Mouse (Mus musculus) hindbrain, embryonic 12.5 days (tissue): ENCODE data around the gene Wfdc5. TPM values are rescaled to one million over a fixed set of nuclear protein-coding genes. Genes with fewer than 3 reads are reported as not detected.

ENCODE experiments used
- ATAC-seq: fragments of 200-750 bp; cut with Nextera tagmentation; 2 replicates; pipeline ENCODE4 v1.8.0; 2017; ENCODE audit warnings: moderate TSS enrichment; ENCODE audit not compliant: low FRiP score
- H3K27ac ChIP-seq: fragments of 300-500 bp; sonication (generic); 2 replicates; pipeline ENCODE4 v1.5.1; 2016; ENCODE audit warnings: mild to moderate bottlenecking
- H3K27me3 ChIP-seq: fragments of 300-500 bp; sonication (generic); 2 replicates; pipeline ENCODE4 v1.6.1; 2016; ENCODE audit warnings: mild to moderate bottlenecking
- H3K36me3 ChIP-seq: fragments of 300-500 bp; sonication (generic); 2 replicates; pipeline ENCODE4 v1.6.1; 2016; ENCODE audit warnings: mild to moderate bottlenecking
- H3K4me1 ChIP-seq: fragments of 300-500 bp; sonication (generic); 2 replicates; pipeline ENCODE4 v1.6.1; 2016
- H3K4me2 ChIP-seq: fragments of 300-500 bp; sonication (generic); replicated peaks from 2 replicates; pipeline ENCODE4 v1.6.1; 2016; ENCODE audit warnings: mild to moderate bottlenecking
- H3K4me3 ChIP-seq: fragments of 300-500 bp; sonication (generic); 2 replicates; pipeline ENCODE4 v1.5.1; 2016; ENCODE audit warnings: mild to moderate bottlenecking
- H3K9ac ChIP-seq: fragments of 300-500 bp; sonication (generic); 2 replicates; pipeline ENCODE4 v1.6.1; 2016; ENCODE audit warnings: mild to moderate bottlenecking, moderate library complexity
- H3K9me3 ChIP-seq: fragments of 300-500 bp; sonication (generic); replicated peaks from 2 replicates; pipeline ENCODE4 v1.6.1; 2016; ENCODE audit warnings: mild to moderate bottlenecking
- WGBS: fragments of 180-500 bp; shearing (Covaris S2); methylation state at CpG from one replicate; pipeline ENCODE4 v1.1.7; 2016; 5-methylcytosine and 5-hydroxymethylcytosine counted together
- polyA plus RNA-seq: library from polyadenylated mRNA; unstranded; fragments of >200 nt; fragmentation: Nextera tagmentation; extraction: Ambion mirVana; gene quantifications from 2 replicates; pipeline ENCODE4 v1.2.1, GENCODE M21; 2016

The Wfdc5 gene
- polyA plus RNA-seq, 1 experiment from 2014 or later, result not detected

DNA sequence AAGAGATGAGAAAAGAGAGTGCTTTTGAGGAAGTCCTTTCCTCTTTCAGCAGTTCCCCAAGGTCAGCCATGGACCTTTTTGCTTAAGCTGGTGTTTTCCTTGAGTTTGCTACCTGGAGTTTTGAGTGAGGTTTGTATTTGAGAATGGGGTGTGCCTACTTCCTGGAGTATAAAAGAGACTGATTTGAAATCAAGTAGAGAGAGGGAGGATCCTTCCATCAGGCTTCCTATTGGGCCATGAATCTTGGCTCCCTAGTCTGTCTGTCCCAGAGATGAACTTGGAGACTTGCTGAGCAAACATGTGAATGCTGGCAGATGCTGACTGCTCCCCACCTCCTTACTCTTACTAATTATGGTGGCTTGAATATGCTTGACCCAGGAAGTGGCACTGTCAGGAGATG is 9.7 kb upstream of the Wfdc5 start:
- H3K36me3 ChIP-seq, result no peaks in the 10 kb centered on the region
- H3K27ac ChIP-seq, result no peak overlapping the region
- no peak overlapping the region for H3K4me3 ChIP-seq
- ATAC-seq, result no peak
- no peaks in the 10 kb centered on the region for H3K27me3 ChIP-seq
- H3K9ac ChIP-seq, result no peak overlapping the region
- H3K4me1 ChIP-seq, result no peaks in the 10 kb centered on the region
- H3K9me3 ChIP-seq, result no peaks in the 10 kb centered on the region
- H3K4me2 ChIP-seq, result no peak overlapping the region

GRCm38 (mm10) chr2:164190576-164190975 is 8.0 kb upstream of the Wfdc5 start, which contains the start of gene Wfdc12:
Gene Wfdc12, minus strand, starts transcription at chr2:164190608.
- Histone ChIP-seq H3K27ac (no peak within 1 kb of the TSS), H3K4me2 (no peak within 1 kb of the TSS), H3K27me3 (no peaks in the 10 kb centered on the region), H3K9me3 (no peaks in the 10 kb centered on the region), H3K4me3 (no peak within 1 kb of the TSS), H3K4me1 (no peaks in the 10 kb centered on the region), H3K36me3 (no peaks in the 10 kb centered on the region), H3K9ac (no peak within 1 kb of the TSS)
- WGBS, result 86% methylated on average over 6 of the region's 6 CpGs
- ATAC-seq, result no peak

DNA sequence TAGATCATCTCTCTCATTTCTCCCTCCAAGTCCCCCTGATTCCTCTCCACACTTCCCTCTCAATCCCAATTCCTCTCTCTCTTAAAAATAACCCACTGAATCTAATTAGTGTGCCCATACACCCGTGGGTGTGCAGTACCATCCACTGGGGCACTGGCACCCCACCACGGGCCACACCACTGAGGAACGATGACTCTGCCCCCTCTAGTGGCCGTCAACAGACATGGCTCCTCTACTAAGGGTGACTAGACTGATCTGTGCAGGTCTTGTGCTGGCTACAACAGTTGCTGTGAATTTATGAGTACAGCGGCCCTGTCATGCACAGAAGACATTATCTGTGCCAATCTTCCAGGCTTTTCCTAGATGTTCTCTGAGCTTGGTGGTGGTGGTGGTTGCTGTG is 6.2 kb upstream of the Wfdc5 start:
- Histone ChIP-seq H3K4me1 (0 out of 2 replicates have a peak, but pooled peaks cover 4% of the 10 kb centered on the region), H3K36me3 (no peaks in the 10 kb centered on the region), H3K27ac (no peak overlapping the region), H3K9me3 (no peaks in the 10 kb centered on the region), H3K4me2 (no peak overlapping the region), H3K27me3 (no peaks in the 10 kb centered on the region), H3K9ac (no peak overlapping the region), H3K4me3 (no peak overlapping the region)
- ATAC-seq, result no peak
- WGBS, result 29% methylated on average over 5 of the region's 5 CpGs

DNA sequence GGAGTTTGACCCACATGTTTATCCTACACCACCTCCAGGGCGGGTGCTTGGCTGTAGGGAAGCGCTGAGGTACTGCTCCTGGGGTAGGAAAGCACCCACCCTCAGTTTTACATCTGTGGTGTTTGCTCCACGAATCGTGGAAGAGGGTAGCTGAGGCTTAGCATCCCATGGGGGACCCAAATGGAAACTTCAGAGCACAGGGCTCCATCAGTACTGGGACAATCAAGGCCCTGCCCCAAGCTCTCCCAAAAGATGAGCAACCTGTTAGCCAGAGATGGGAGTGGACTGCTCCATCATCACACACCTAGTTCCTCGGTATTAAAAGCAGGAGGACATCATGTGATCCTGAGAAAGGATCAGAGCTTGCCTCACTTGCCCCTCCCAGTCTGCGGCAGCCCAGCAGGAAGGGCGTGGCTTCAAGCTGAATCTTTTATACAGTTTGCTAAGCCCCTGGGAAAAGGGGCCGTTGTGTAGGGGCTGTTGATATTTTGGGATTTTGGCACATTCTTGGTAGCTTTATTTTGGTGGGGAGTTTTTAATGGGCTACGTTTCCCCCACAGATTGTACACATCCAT is 1.7 kb upstream of the Wfdc5 start:
- Histone ChIP-seq H3K4me3 (no peak overlapping the region), H3K4me1 (0 out of 2 replicates have a peak, but pooled peaks cover 4% of the 10 kb centered on the region), H3K27ac (no peak overlapping the region), H3K4me2 (no peak overlapping the region), H3K9me3 (no peaks in the 10 kb centered on the region), H3K36me3 (no peaks in the 10 kb centered on the region), H3K9ac (no peak overlapping the region), H3K27me3 (peaks cover 3% of the 10 kb centered on the region; the same call in 1 of the 2 replicates)
- ATAC-seq, result no peak
- 48% methylated on average over 9 of the region's 9 CpGs for WGBS

DNA sequence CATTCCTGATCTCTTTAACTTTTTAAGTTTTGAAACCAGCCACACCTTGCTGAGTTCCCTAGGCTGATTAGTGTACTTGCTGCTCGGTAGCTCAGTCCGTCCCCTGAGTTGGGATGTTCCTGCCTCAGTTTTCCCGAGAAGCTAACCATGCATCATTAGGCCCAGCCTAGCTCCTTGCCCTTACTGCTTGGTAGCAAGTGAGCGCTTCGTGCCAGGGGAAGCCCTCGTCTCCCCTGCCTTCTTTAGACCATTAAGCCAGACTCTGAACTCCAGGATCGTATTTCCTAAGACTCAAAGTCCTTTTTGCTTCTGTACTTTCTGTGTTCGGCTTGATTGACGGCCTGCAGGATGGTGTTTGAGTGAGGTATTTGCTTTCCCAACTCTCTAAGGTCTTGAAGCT is 798 bp upstream of the Wfdc5 start:
- Histone ChIP-seq H3K4me3 (no peak overlapping the region), H3K36me3 (no peaks in the 10 kb centered on the region), H3K9ac (no peak overlapping the region), H3K4me2 (no peak overlapping the region), H3K27me3 (peaks cover 4% of the 10 kb centered on the region; the same call in 1 of the 2 replicates), H3K4me1 (0 out of 2 replicates have a peak, but pooled peaks cover 4% of the 10 kb centered on the region), H3K9me3 (no peaks in the 10 kb centered on the region), H3K27ac (no peak overlapping the region)
- WGBS, result 74% methylated on average over 9 of the region's 9 CpGs
- ATAC-seq, result no peak

- no peak overlapping the region for H3K9ac ChIP-seq
- H3K4me3 ChIP-seq, result no peak overlapping the region
- ATAC-seq, result no peak
- no peaks in the 10 kb centered on the region for H3K9me3 ChIP-seq
- WGBS, result 88% methylated on average over 4 of the region's 4 CpGs
- peaks cover 4% of the 10 kb centered on the region; the same call in 1 of the 2 replicates for H3K27me3 ChIP-seq
- 0 out of 2 replicates have a peak, but pooled peaks cover 4% of the 10 kb centered on the region for H3K4me1 ChIP-seq
- H3K4me2 ChIP-seq, result no peak overlapping the region
- H3K27ac ChIP-seq, result no peak overlapping the region
- no peaks in the 10 kb centered on the region for H3K36me3 ChIP-seq
Observed at GRCm38 (mm10) chr2:164180770-164181169, 1.8 kb downstream of the Wfdc5 start.

DNA sequence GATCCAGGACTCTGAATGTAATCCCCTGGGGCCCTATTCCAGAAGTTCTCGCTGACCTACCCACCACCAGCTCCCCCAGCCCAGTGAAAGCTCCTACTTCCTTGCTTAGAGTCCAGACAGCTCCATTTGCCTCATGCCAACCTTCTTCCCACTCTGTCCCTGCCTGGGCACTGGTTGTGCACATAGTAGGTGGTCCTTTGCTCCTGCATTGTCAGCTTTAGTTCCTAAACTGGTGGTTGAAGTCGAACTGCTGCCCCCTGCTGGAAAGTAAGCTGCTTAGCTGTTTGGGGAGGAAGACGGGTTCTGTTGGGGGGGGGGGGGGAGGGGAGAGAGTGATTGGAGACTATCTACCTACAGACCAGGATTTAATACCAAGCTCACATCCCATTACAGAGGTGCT is 2.4 kb downstream of the Wfdc5 start:
- Histone ChIP-seq H3K4me2 (no peak overlapping the region), H3K9me3 (no peaks in the 10 kb centered on the region), H3K27me3 (peaks cover 4% of the 10 kb centered on the region; the same call in 1 of the 2 replicates), H3K4me3 (no peak overlapping the region), H3K4me1 (0 out of 2 replicates have a peak, but pooled peaks cover 4% of the 10 kb centered on the region), H3K36me3 (no peaks in the 10 kb centered on the region), H3K27ac (no peak overlapping the region), H3K9ac (no peak overlapping the region)
- no peak for ATAC-seq
- WGBS, result 41% methylated on average over 3 of the region's 3 CpGs

DNA sequence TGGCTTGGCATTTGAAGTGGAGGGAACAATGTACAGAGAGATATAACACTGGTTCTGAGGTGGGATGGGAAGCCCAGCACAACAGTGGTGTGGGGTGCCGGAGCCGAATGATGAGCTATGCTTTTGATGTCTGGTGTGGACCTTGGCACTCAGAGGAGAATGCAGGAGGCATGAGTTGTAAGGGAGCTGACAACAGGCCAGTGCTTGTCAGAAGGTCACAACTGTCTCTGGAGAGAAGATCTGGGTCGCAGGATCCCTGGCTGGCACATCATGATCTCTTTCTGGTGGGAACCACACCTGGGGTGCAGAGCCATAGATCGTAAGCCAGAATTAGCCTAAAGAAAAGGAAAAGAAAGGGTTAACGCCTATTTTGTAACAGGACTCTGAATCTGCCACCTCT is 4.7 kb downstream of the Wfdc5 start:
- Histone ChIP-seq H3K4me1 (no peaks in the 10 kb centered on the region), H3K27me3 (peaks cover 14% of the 10 kb centered on the region), H3K36me3 (no peaks in the 10 kb centered on the region), H3K4me2 (no peak overlapping the region), H3K9me3 (no peaks in the 10 kb centered on the region), H3K27ac (no peak overlapping the region), H3K9ac (no peak overlapping the region), H3K4me3 (no peak overlapping the region)
- WGBS, result 88% methylated on average over 5 of the region's 5 CpGs
- ATAC-seq, result no peak

- no peak overlapping the region for H3K4me2 ChIP-seq
- no peak for ATAC-seq
- no peaks in the 10 kb centered on the region for H3K9me3 ChIP-seq
- no peak overlapping the region for H3K9ac ChIP-seq
- WGBS, result 79% methylated on average over 3 of the region's 3 CpGs
- no peak overlapping the region for H3K4me3 ChIP-seq
- H3K36me3 ChIP-seq, result no peaks in the 10 kb centered on the region
- no peak overlapping the region for H3K27ac ChIP-seq
- peaks cover 5% of the 10 kb centered on the region for H3K4me1 ChIP-seq
- H3K27me3 ChIP-seq, result peaks cover 30% of the 10 kb centered on the region
Observed at GRCm38 (mm10) chr2:164175850-164176249, 6.7 kb downstream of the Wfdc5 start.

GRCm38 (mm10) chr2:164174649-164175395 is 7.7 kb downstream of the Wfdc5 start:
- H3K9ac ChIP-seq, result no peak overlapping the region
- WGBS, result 79% methylated on average over 8 of the region's 8 CpGs
- peaks cover 12% of the 10 kb centered on the region for H3K4me1 ChIP-seq
- H3K27me3 ChIP-seq, result peaks cover 40% of the 10 kb centered on the region
- H3K4me3 ChIP-seq, result no peak overlapping the region
- H3K36me3 ChIP-seq, result no peaks in the 10 kb centered on the region
- no peaks in the 10 kb centered on the region for H3K9me3 ChIP-seq
- H3K4me2 ChIP-seq, result no peak overlapping the region
- H3K27ac ChIP-seq, result no peak overlapping the region
- no peak for ATAC-seq

DNA sequence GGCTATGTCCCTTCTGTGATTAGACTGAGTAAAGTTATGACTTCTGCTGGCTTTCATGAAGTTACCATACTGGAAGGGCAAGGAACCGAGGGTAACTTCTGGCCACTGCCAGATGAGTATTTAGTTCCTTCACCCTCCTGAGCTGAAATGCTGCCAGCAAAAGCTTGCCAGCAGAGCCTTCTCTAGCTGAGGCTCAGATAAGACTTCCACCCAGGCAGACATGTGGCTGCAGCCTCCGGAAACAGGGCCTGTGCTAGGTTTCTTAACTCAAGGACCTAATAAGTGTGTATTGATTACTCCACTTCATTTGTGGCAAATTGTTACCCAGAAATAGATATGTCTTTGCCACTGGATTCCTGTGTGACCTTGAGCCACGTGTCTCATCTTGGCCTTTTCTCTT is 9.1 kb downstream of the Wfdc5 start:
- Histone ChIP-seq H3K4me2 (no peak overlapping the region), H3K9ac (no peak overlapping the region), H3K4me1 (peaks cover 16% of the 10 kb centered on the region), H3K4me3 (no peak overlapping the region), H3K27me3 (peaks cover 50% of the 10 kb centered on the region), H3K27ac (no peak overlapping the region), H3K36me3 (no peaks in the 10 kb centered on the region), H3K9me3 (no peaks in the 10 kb centered on the region)
- ATAC-seq, result no peak
- WGBS, result 70% methylated on average over 3 of the region's 3 CpGs

DNA sequence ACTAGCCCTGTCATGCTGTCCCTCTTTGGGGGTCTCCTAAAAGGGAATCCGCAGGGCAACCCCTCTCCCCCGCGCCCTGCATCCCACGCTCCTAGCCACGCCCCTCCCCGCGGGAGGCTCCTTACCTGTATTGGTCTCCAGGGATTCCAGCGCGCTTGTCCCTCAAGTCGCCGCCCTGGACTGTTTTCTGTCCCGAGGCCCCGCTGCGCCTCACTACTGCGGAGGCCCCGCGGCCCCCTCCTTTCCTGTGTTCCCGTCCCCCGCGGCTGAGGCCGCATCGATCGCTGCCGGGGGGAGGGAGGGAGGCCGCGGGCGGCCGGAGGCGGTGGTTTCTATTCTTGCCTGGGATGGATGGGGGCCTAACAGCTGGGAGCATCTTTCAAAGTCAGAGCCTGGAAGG is 11.6 kb downstream of the Wfdc5 start, which contains the start of gene Kcns1:
Gene Kcns1 (minus strand): TSS at position 212 of the 400 bp plus-strand sequence.
- peak within 1 kb of the TSS; percentile 33 for H3K4me3 ChIP-seq
- H3K36me3 ChIP-seq, result no peaks in the 10 kb centered on the region
- H3K27ac ChIP-seq, result no peak within 1 kb of the TSS
- no peaks in the 10 kb centered on the region for H3K9me3 ChIP-seq
- H3K4me1 ChIP-seq, result peaks cover 25% of the 10 kb centered on the region
- H3K4me2 ChIP-seq, result peak within 1 kb of the TSS; percentile 64
- WGBS, result under 1% methylated on average over 25 of the region's 29 CpGs
- ATAC-seq, result no peak
- peaks cover 75% of the 10 kb centered on the region for H3K27me3 ChIP-seq
- H3K9ac ChIP-seq, result peak within 1 kb of the TSS; percentile 47

GRCm38 (mm10) chr2:164170326-164170725 is 12.2 kb downstream of the Wfdc5 start:
- no peaks in the 10 kb centered on the region for H3K36me3 ChIP-seq
- peak overlapping the region; percentile 64 for H3K4me2 ChIP-seq
- WGBS, result 4% methylated on average over 11 of the region's 11 CpGs
- no peak overlapping the region for H3K4me3 ChIP-seq
- H3K4me1 ChIP-seq, result peaks cover 25% of the 10 kb centered on the region
- no peaks in the 10 kb centered on the region for H3K9me3 ChIP-seq
- ATAC-seq, result no peak
- no peak overlapping the region for H3K27ac ChIP-seq
- peaks cover 79% of the 10 kb centered on the region for H3K27me3 ChIP-seq
- no peak overlapping the region for H3K9ac ChIP-seq
